Mouse (Mus musculus) limb, embryonic 11.5 days (tissue): Measurements from ENCODE around the gene Pik3ip1. TPM values are rescaled to one million over a fixed set of nuclear protein-coding genes. Genes with fewer than 3 reads are reported as not detected.

Experiments
- ATAC-seq: fragments of 200-750 bp; cut with Nextera tagmentation; 2 replicates; pipeline ENCODE4 v1.8.0; 2017; ENCODE audit warnings: low read depth; ENCODE audit not compliant: insufficient number of reproducible peaks, low FRiP score, low TSS enrichment
- DNase-seq: peaks from one replicate; pipeline ENCODE4 v3.0.0-alpha.2; 2015; ENCODE audit warnings: low spot score
- H3K27ac ChIP-seq: fragments of 300-500 bp; sonication (generic); replicated peaks from 2 replicates; pipeline ENCODE4 v1.5.1; 2014; ENCODE audit warnings: low read depth, mild to moderate bottlenecking, low read length
- H3K27me3 ChIP-seq: fragments of 300-500 bp; sonication (generic); 2 replicates; pipeline ENCODE4 v1.6.1; 2014; ENCODE audit warnings: mild to moderate bottlenecking, low read length, mixed read lengths; ENCODE audit not compliant: control insufficient read depth, insufficient read depth
- H3K36me3 ChIP-seq: fragments of 300-500 bp; sonication (generic); 2 replicates; pipeline ENCODE4 v1.6.1; 2014; ENCODE audit warnings: mild to moderate bottlenecking, low read length, moderate library complexity, mixed read lengths; ENCODE audit not compliant: control insufficient read depth, insufficient read depth
- H3K4me1 ChIP-seq: fragments of 300-500 bp; sonication (generic); 2 replicates; pipeline ENCODE4 v1.6.1; 2014; ENCODE audit warnings: low read length, mixed read lengths; ENCODE audit not compliant: control insufficient read depth, insufficient read depth
- H3K4me2 ChIP-seq: fragments of 300-500 bp; sonication (generic); 2 replicates; pipeline ENCODE4 v1.6.1; 2014; ENCODE audit warnings: low read depth, mild to moderate bottlenecking, moderate library complexity; ENCODE audit not compliant: severe bottlenecking
- H3K4me3 ChIP-seq: fragments of 300-500 bp; sonication (generic); 2 replicates; pipeline ENCODE4 v1.5.1; 2014; ENCODE audit warnings: low read depth, low read length
- H3K9ac ChIP-seq: fragments of 300-500 bp; sonication (generic); 2 replicates; pipeline ENCODE4 v1.6.1; 2014; ENCODE audit warnings: mild to moderate bottlenecking, low read length
- H3K9me3 ChIP-seq: fragments of 300-500 bp; sonication (generic); 2 replicates; pipeline ENCODE4 v1.6.1; 2016; ENCODE audit warnings: low read length; ENCODE audit not compliant: control insufficient read depth
- WGBS: fragments of 180-500 bp; shearing (Covaris S2); extraction: QIAGEN DNeasy Blood & Tissue Kit; methylation state at CpG from one replicate; pipeline ENCODE4 v1.1.7; 2014; 5-methylcytosine and 5-hydroxymethylcytosine counted together
- polyA plus RNA-seq: library from polyadenylated mRNA; unstranded; fragments of >200 nt; fragmentation: Nextera tagmentation; extraction: Ambion mirVana; gene quantifications from 2 replicates; pipeline ENCODE4 v1.2.1, GENCODE M21; 2014

Gene Pik3ip1
- polyA plus RNA-seq, 1 experiment from 2014 or later, result 10.2 TPM

GRCm38 (mm10) chr11:3337173-3337955, 7.2 kb downstream of the Pik3ip1 start:
- no peaks in the 10 kb centered on the region for H3K27me3 ChIP-seq
- 29% methylated on average over 12 of the region's 12 CpGs for WGBS
- H3K4me2 ChIP-seq, result no peak overlapping the region
- H3K9ac ChIP-seq, result peak overlapping the region; percentile 13
- H3K27ac ChIP-seq, result no peak overlapping the region; the same call in 1 of the 2 replicates
- no peaks in the 10 kb centered on the region for H3K36me3 ChIP-seq
- DNase-seq, result peak; percentile 39
- ATAC-seq, result no peak
- H3K4me3 ChIP-seq, result no peak overlapping the region
- H3K9me3 ChIP-seq, result no peaks in the 10 kb centered on the region
- H3K4me1 ChIP-seq, result peaks cover 6% of the 10 kb centered on the region; the same call in 1 of the 2 replicates

DNA sequence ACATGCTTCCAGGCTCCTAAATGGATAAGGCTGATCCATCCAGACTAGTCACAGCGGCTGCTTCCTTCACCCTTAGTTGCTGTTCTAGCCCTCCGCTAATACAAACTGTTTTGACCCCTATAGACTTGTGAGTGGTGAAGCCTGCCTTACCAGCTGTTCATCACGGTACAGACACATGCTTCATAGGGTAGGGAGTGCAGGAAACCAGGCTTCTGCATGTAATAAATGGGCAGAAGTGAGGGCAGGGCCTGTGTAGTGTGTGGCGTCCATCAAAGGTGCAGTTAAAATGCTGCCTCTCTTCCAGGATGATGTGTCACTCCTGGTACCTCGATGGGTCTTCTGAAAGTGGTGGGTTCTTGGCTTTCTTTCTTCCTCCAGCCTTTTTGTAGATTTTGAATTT, 7.8 kb downstream of the Pik3ip1 start:
- DNase-seq (no peak), ATAC-seq (no peak)
- H3K4me2 ChIP-seq, result no peak overlapping the region
- H3K27ac ChIP-seq, result no peak overlapping the region
- H3K9me3 ChIP-seq, result no peaks in the 10 kb centered on the region
- no peak overlapping the region for H3K4me3 ChIP-seq
- no peaks in the 10 kb centered on the region for H3K27me3 ChIP-seq
- 66% methylated on average over 5 of the region's 5 CpGs for WGBS
- H3K4me1 ChIP-seq, result peaks cover 6% of the 10 kb centered on the region; the same call in 1 of the 2 replicates
- H3K9ac ChIP-seq, result peak overlapping the region; percentile 13
- no peaks in the 10 kb centered on the region for H3K36me3 ChIP-seq

GRCm38 (mm10) chr11:3341476-3341875, 11.3 kb downstream of the Pik3ip1 start:
- peaks cover 6% of the 10 kb centered on the region; the same call in 1 of the 2 replicates for H3K4me1 ChIP-seq
- H3K4me2 ChIP-seq, result no peak overlapping the region
- no peaks in the 10 kb centered on the region for H3K27me3 ChIP-seq
- no peak overlapping the region for H3K9ac ChIP-seq
- H3K36me3 ChIP-seq, result peaks cover 4% of the 10 kb centered on the region; the same call in 1 of the 2 replicates
- ATAC-seq (no peak), DNase-seq (no peak)
- H3K27ac ChIP-seq, result no peak overlapping the region
- WGBS, result 85% methylated on average over 5 of the region's 5 CpGs
- H3K4me3 ChIP-seq, result no peak overlapping the region
- no peaks in the 10 kb centered on the region for H3K9me3 ChIP-seq

GRCm38 (mm10) chr11:3344916-3345315, 14.7 kb downstream of the Pik3ip1 start:
- ATAC-seq, result no peak
- 87% methylated on average over 3 of the region's 3 CpGs for WGBS
- H3K36me3 ChIP-seq, result peaks cover 7% of the 10 kb centered on the region; the same call in 1 of the 2 replicates

DNA sequence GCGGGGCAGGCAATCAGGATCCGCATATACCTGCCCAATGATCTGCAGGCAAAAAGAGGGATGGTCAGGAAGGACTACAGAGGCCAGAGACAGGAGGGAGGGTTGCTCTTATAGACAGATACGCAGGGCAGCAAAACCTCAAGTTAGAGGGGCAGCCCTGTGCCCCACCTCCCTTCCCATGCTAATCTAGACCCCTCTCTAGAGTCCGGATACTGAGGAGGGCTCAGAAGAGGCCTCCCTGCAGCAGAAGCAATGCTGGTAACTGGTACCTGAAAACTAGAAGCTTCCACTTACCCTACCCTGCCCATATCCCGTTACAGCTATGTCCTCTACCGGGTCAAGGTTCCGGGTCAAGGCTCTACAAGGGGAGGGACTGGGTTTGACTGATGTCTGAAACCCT, 16.1 kb downstream of the Pik3ip1 start:
- no peak overlapping the region for H3K27ac ChIP-seq
- H3K9me3 ChIP-seq, result no peaks in the 10 kb centered on the region
- H3K4me1 ChIP-seq, result peaks cover 9% of the 10 kb centered on the region
- 91% methylated on average over 7 of the region's 7 CpGs for WGBS
- no peak overlapping the region for H3K4me3 ChIP-seq
- no peak for DNase-seq
- no peak overlapping the region for H3K9ac ChIP-seq
- ATAC-seq, result no peak
- H3K4me2 ChIP-seq, result no peak overlapping the region
- peaks cover 15% of the 10 kb centered on the region; the same call in 1 of the 2 replicates for H3K36me3 ChIP-seq
- no peaks in the 10 kb centered on the region for H3K27me3 ChIP-seq

More at GRCm38 (mm10) chr11:3344916-3345315, 14.7 kb downstream of the Pik3ip1 start:
- Histone ChIP-seq H3K9me3 (no peaks in the 10 kb centered on the region), H3K4me3 (no peak overlapping the region), H3K27me3 (no peaks in the 10 kb centered on the region), H3K9ac (no peak overlapping the region), H3K4me2 (no peak overlapping the region), H3K4me1 (peaks cover 9% of the 10 kb centered on the region), H3K27ac (no peak overlapping the region)
- no peak for DNase-seq

DNA sequence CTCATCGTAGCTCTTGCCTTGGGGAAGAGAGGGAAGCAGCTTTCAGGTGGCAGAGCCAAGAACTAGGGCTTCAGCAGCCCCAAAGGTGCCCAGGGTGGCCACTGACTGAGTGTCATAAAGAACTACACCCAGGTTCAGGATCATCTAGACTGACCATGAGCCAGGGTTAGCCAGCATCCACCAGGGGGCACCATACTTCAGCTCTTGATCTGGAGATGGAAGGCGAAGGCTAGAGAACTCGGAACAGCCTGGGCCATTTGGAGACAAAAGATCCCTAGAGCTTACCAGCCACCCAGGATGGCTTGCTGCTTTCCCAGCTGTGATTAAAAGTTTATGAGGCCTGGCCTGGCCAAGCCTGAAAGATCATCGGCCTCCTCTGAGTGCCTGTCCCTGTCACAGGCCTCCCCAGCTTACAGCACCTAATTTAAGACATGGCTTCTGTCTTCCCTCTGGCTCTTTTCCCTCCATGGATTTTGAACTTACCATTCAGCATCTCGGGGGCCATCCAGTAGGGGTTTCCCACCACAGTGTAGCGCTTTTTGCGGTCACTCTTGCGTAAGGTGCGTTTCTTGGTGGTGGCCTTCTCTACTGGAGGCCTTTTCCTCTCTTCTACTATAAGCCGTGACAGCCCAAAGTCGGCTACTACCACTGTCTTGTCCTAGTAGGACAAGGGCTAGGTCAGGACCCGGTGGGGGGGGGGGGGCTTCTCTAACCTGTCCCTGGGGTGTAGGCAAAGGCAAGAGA, 17.1 kb downstream of the Pik3ip1 start:
- Histone ChIP-seq H3K27me3 (no peaks in the 10 kb centered on the region), H3K4me1 (peaks cover 9% of the 10 kb centered on the region), H3K9ac (no peak overlapping the region), H3K9me3 (no peaks in the 10 kb centered on the region), H3K4me2 (no peak overlapping the region), H3K4me3 (no peak overlapping the region), H3K27ac (no peak overlapping the region), H3K36me3 (peaks cover 18% of the 10 kb centered on the region; the same call in 1 of the 2 replicates)
- WGBS, result 57% methylated on average over 12 of the region's 12 CpGs
- 0 out of 2 replicates have a peak, but pooled peaks have one; percentile 44 for ATAC-seq
- peak; percentile 93 for DNase-seq

DNA sequence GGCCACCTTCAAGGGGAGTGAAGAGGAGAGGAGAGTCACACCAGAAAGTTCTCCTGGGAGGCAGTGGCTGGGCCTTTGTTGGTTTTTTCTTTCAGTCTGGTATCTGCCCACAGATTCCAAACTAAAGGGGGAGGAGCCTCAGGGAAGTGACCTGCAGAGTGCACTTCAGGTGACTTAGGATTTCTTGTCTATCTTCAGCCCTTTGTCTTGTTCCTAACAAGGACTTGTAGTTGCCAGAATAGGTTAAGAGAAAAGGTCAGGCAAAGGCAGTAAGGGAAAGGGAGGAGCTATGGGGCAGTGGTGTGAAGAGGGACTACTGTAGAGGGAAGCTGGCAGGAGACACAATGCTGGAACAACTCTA, 17.6 kb downstream of the Pik3ip1 start:
- ATAC-seq (0 out of 2 replicates have a peak, but pooled peaks have one; percentile 6), DNase-seq (no peak)
- H3K27ac ChIP-seq, result no peak overlapping the region; the same call in 1 of the 2 replicates
- no peak overlapping the region for H3K4me3 ChIP-seq
- H3K36me3 ChIP-seq, result peaks cover 18% of the 10 kb centered on the region; the same call in 1 of the 2 replicates
- H3K4me1 ChIP-seq, result peaks cover 9% of the 10 kb centered on the region
- H3K9me3 ChIP-seq, result no peaks in the 10 kb centered on the region
- H3K27me3 ChIP-seq, result no peaks in the 10 kb centered on the region
- no peak overlapping the region for H3K4me2 ChIP-seq
- no peak overlapping the region for H3K9ac ChIP-seq

GRCm38 (mm10) chr11:3348576-3349342, 18.6 kb downstream of the Pik3ip1 start:
- Histone ChIP-seq H3K4me1 (peaks cover 9% of the 10 kb centered on the region), H3K36me3 (peaks cover 18% of the 10 kb centered on the region; the same call in 1 of the 2 replicates), H3K4me3 (no peak overlapping the region), H3K9me3 (no peaks in the 10 kb centered on the region), H3K27me3 (no peaks in the 10 kb centered on the region), H3K4me2 (no peak overlapping the region), H3K9ac (peak overlapping the region; percentile 12; the same call in 1 of the 2 replicates), H3K27ac (no peak overlapping the region)
- ATAC-seq, result no peak
- DNase-seq, result peak; percentile 67
- WGBS, result 31% methylated on average over 6 of the region's 6 CpGs
